Mouse (Mus musculus) lung, postnatal 25 days (tissue): ENCODE data around the gene Jag2.

Source experiments
- DNase-seq: peaks from one replicate; pipeline ENCODE4 v3.0.0; 2022; ENCODE audit warnings: low spot score

Jag2 gene

DNA sequence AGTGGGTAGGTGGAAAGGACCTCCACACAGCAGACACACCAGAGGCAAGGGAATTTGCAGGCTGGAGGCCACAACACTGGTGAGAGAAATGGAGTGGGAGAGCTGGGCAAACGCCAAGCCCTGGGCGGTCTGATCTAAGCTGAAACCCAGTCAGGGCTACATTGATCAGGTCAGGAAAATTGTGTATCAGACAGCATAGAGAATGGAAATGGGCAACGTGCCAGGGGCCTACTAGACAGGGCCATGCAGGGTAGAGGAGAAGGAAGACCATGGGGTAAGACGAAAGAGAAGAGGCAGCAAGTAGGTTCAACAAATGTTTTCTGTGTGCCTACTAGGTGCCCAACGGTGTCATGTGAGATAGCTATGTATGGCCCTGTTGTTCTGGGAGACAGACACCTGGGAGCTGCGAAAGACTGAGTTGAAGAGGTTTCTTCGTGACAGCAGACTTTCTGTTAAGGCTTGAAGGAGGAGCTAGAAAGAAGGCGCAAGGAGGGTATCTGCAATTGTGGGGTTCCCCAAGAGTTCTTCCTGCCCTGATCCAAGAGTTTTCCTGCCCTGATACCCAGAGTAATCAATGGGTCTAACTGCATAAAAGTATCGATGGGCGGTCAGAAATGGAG, 11.7 kb upstream of the Jag2 start:
- no peak for DNase-seq

DNA sequence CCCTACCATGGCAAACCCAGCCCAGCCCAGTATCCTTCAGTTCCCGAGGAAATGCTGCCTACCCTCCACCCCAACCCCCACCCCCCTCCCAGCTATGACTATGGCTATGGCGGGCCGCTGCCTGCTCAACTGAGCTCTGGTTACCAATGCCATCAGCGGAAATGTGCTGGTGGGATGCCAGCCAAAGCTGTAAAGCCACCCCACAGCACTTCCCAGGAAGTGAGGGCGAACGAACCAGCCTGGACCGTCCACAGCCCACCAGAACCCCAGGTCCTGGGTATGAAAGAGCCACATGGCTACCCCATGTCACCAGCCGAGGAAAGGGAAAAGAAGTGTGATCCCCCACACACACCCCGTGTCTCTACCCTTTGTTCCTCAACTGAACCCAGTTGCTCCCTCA, 11.1 kb upstream of the Jag2 start:
- no peak for DNase-seq

- DNase-seq, result no peak
These were observed 10.7 kb upstream of the Jag2 start for GRCm38 (mm10) chr12:112940238-112940637.

- no peak for DNase-seq
These were observed 9.4 kb upstream of the Jag2 start for GRCm38 (mm10) chr12:112938873-112939565.

- DNase-seq, result no peak
These were observed 8.8 kb upstream of the Jag2 start for GRCm38 (mm10) chr12:112938366-112938765.

DNA sequence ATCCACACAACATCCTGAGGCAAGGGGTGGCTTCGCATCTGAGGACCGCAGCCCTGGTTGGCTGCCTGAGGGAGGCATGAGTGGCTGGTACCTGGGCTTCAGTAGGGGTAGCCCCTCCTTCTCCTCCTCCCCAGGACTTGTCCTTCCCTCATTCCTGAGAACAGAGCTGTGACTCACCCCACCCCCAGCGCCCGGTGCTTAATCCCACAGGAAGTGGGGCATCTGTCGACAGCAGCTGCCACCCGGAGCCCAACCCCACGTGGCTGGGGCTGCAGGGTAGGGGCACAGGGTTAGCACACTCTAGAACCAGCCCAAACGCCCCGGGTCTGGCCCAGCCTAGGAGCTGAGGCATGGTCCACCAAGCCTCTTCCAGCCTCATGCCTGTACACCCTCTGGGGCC, 8.3 kb upstream of the Jag2 start:
- DNase-seq, result no peak

GRCm38 (mm10) chr12:112932647-112933046, 3.1 kb upstream of the Jag2 start:
- DNase-seq, result no peak

DNA sequence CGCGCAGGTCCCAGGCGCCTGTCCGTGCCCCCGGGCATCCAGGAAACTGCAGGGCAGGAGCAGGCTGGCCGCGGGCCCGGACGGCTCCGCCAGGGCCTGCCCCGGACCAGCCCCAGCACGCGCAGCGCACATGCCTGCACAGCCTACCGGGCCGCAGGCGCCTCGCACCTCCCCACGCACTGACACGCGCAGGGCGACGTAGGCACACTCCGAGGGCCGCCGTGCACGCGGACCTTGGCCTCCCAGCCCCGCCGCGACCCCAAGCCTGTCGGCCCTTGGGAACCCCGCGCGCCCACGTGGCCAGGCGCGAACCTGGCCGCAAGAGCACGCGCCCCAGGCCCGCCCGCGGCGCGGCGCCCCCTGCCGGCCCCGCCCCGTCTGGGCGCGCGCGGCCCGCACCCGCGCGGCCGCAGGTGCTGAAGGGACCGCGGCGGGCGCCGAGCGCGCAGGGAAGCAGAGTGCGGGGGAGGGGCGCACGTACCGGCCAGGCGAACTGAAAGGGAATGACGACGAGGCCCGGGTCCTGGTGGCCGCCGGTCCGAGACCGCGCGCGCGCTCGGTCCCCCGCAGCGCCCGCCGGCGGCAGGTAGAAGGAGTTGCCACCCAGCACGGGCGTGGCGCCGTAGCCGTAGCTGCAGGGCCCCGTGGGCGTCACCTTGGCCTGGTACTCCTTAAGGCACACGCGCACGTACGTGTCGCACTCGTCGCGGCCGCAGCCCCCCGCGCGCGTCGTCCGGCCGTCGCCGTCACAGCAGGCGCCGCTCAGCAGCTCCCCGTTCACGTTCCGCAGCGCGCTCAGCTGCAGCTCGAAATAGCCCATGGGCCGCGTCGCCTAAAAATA, 955 bp downstream of the Jag2 start:
- no peak for DNase-seq

DNA sequence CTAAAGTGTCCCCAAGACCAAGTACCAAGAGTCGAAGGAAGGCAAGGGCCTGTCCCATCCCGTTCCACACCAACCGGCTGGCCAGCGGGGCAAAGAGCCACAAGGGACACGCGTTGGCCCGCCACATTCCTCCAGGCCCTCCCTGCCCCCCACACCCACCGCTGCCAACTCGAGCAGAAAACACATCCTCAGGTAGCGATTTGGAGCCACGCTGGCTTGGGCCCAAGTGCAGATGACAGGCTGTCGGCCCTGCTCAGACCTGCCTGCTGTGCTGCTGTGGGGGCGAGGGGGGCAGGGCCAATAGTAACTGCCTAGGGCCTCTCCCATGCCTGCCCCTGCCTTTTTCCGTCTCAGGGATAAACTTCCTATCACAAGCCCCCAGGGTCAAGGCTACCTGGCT, 2.3 kb downstream of the Jag2 start:
- DNase-seq, result no peak

- no peak for DNase-seq
These were observed 3.6 kb downstream of the Jag2 start for GRCm38 (mm10) chr12:112925950-112926349.

- DNase-seq, result no peak
These were observed 7.0 kb downstream of the Jag2 start for GRCm38 (mm10) chr12:112922541-112922940.

- DNase-seq, result no peak
These were observed 8.1 kb downstream of the Jag2 start for GRCm38 (mm10) chr12:112921518-112921917.

GRCm38 (mm10) chr12:112917906-112918305, 11.7 kb downstream of the Jag2 start:
- DNase-seq, result no peak

DNA sequence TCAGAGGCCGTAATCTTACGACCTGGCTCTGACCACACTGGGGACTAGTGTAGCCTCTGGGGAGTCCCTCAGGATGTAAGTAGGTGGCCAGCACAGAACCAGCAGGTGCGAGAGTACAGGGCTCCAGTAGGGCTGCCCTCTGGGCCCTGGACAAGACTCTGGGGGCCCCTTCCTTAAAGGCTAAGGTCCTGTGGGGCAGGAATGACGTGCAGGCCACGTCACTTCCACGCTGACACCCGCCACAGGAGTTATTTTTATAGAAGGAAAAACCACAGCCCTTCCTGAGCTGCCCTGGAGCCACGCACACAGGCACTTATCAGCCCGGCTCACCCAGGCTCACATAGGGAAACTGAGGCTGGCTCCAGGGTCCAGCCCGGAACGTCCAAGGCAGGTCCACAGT, 12.1 kb downstream of the Jag2 start:
- DNase-seq, result no peak

DNA sequence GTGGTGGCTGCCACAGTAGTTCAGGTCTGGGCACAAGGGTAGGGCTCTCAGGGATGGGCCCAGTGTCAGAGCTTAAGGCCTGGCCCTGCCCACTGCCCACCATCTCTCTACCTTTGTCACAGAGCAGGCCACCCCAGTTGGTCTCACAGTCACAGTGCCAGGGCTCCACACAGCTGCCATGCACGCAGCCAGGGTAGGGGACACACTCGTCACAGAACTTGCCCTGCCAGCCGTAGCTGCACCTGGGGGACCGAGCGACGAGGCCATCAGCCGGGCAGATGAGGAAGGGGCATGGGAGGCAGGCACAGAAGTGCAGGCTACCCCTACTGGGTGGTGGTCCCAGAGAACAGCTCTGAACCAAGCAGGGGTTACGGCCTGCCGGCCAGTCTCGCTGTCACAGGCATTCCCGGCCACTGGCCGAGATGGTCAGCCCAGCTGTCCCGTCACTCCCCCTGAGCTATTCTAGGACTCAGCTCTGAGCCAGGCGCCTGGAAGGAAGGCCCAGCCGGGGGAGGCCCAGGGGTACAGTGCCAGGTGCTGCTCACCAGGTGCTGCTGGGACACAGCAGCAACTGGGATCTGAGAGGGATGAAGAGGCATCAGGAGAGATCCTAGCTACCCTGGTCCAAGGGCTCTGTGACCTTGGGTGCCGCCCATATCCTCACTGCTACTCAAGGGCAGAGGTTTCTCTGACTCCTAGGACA, 12.7 kb downstream of the Jag2 start:
- no peak for DNase-seq

DNA sequence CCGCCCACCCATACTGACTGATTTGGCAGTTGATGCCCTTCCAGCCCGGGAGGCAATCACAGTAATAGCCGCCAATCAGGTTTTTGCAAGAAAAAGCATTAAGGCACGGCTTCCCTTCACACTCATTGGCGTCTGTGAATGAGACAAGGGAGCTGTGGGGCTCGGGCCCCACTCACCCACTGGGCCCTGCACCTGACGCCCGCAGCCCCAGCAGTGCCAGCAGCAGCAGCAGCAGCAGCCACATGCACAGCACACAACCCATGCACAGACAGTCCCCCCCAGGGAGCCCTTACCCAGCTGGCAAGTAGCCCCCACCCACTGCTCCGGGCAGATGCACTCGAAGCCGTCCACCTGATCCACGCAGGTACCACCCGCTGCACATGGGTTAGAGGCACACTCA, 14.0 kb downstream of the Jag2 start:
- no peak for DNase-seq

- DNase-seq, result no peak
These were observed 15.0 kb downstream of the Jag2 start for GRCm38 (mm10) chr12:112914527-112914926.

GRCm38 (mm10) chr12:112912951-112913745, 16.4 kb downstream of the Jag2 start:
- DNase-seq, result no peak

GRCm38 (mm10) chr12:112911701-112912100, 17.9 kb downstream of the Jag2 start:
- DNase-seq, result no peak

GRCm38 (mm10) chr12:112908991-112909390, 20.6 kb downstream of the Jag2 start:
- no peak for DNase-seq

DNA sequence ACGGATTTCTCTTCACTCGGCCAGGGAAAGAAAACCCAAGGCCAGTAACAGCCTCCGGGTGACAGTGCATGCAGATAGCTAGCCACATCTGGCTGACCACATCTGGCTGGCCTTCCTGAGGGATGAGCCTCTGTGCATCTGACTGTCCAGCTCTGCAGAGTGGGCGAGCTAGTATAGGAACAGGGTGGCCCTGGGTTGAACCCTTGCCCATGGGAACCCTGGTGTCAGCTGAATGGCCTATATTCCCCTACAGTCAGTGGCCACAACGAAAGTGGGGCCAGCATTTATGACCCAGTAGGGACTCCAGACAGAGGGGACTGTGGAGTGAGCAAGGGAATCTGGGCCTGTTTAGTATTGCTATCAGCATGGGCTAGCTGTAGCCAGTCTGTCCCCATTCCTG, 24.6 kb downstream of the Jag2 start:
- no peak for DNase-seq

GRCm38 (mm10) chr12:112903941-112904340, 25.6 kb downstream of the Jag2 start:
- no peak for DNase-seq
